Mouse (Mus musculus) neutrophil, adult 83 days (primary cell): ENCODE measurements around the gene Rex2. TPM values are rescaled to one million over a fixed set of nuclear protein-coding genes. Genes with fewer than 3 reads are reported as not detected.

Experiments
- total RNA-seq, 2 experiments: library from RNA; stranded (reverse); gene quantifications; one replicate each; pipeline ENCODE4 v1.2.4; 2023

The Rex2 gene
- under 1 TPM; 0.42 to 0.86 TPM for total RNA-seq

GRCm38 (mm10) chr4:147021550-147021949, at the start of gene Rex2:
Gene Rex2, plus strand, starts transcription at chr4:147021850.

Other genes with a start within 250 kb of the Rex2 start
- gene Gm21411, start 112.3 kb upstream of the Rex2 start, total RNA-seq: not detected
- under 1 TPM; 0.26 to 0.31 TPM for gene Zfp989, start 49.9 kb upstream of the Rex2 start, total RNA-seq
- gene Zfp991, start 110.2 kb downstream of the Rex2 start, total RNA-seq: 10 to 100 TPM in 1 of 2 experiments, 1 to 10 TPM in 1; 8.5 to 11.7 TPM